Mouse (Mus musculus) splenic B cell, adult 2 months (primary cell): Measurements from ENCODE around the gene Susd2.

ENCODE experiments used
- DNase-seq: peaks from one replicate; pipeline ENCODE4 v3.0.0-alpha.2; 2011; ENCODE audit warnings: low read depth, low spot score
- H3K27me3 ChIP-seq: 2 replicates; pipeline ENCODE4 v1.6.1; 2012; ENCODE audit warnings: mild to moderate bottlenecking, low read length, moderate library complexity, mixed read lengths; ENCODE audit not compliant: control insufficient read depth, poor library complexity, insufficient read depth, severe bottlenecking
- H3K36me3 ChIP-seq: 2 replicates; pipeline ENCODE4 v1.6.1; 2012; ENCODE audit warnings: mild to moderate bottlenecking, low read length, moderate library complexity, mixed read lengths; ENCODE audit not compliant: control insufficient read depth, poor library complexity, insufficient read depth, severe bottlenecking

The Susd2 gene

GRCm38 (mm10) chr10:75643741-75644343 is at the start of gene Susd2:
Susd2 (minus strand) TSS chr10:75644008.
- peak; percentile 58 for DNase-seq
- H3K36me3 ChIP-seq: no peaks in the 10 kb centered on the region; the same call in none of the 2 replicates
- H3K27me3 ChIP-seq: no peaks in the 10 kb centered on the region

GRCm38 (mm10) chr10:75688598-75688997 is 44.8 kb upstream of the Susd2 start:
- DNase-seq: no peak
- no peaks in the 10 kb centered on the region for H3K36me3 ChIP-seq
- no peaks in the 10 kb centered on the region for H3K27me3 ChIP-seq

- no peaks in the 10 kb centered on the region for H3K27me3 ChIP-seq
- no peaks in the 10 kb centered on the region for H3K36me3 ChIP-seq
- no peak for DNase-seq
Measured at GRCm38 (mm10) chr10:75686724-75687123, 42.9 kb upstream of the Susd2 start.

GRCm38 (mm10) chr10:75684035-75685004 is 40.5 kb upstream of the Susd2 start:
- DNase-seq: no peak
- Histone ChIP-seq H3K36me3 (0 out of 2 replicates have a peak, but pooled peaks cover 2% of the 10 kb centered on the region), H3K27me3 (no peaks in the 10 kb centered on the region)

GRCm38 (mm10) chr10:75680574-75681001 is 36.8 kb upstream of the Susd2 start:
- peaks cover 6% of the 10 kb centered on the region for H3K36me3 ChIP-seq
- H3K27me3 ChIP-seq: no peaks in the 10 kb centered on the region

GRCm38 (mm10) chr10:75679204-75679603 is 35.4 kb upstream of the Susd2 start:
- no peak for DNase-seq
- Histone ChIP-seq H3K36me3 (peaks cover 6% of the 10 kb centered on the region), H3K27me3 (no peaks in the 10 kb centered on the region)

More at GRCm38 (mm10) chr10:75680574-75681001, 36.8 kb upstream of the Susd2 start:
- DNase-seq: no peak

- no peak for DNase-seq
- H3K36me3 ChIP-seq: peaks cover 6% of the 10 kb centered on the region
- no peaks in the 10 kb centered on the region for H3K27me3 ChIP-seq
Measured at GRCm38 (mm10) chr10:75677989-75678388, 34.2 kb upstream of the Susd2 start.

- peaks cover 6% of the 10 kb centered on the region for H3K36me3 ChIP-seq
- no peak for DNase-seq
- no peaks in the 10 kb centered on the region for H3K27me3 ChIP-seq
Measured at GRCm38 (mm10) chr10:75677571-75677970, 33.8 kb upstream of the Susd2 start.

GRCm38 (mm10) chr10:75676819-75677565 is 33.2 kb upstream of the Susd2 start:
- DNase-seq: no peak

GRCm38 (mm10) chr10:75676286-75676685 is 32.5 kb upstream of the Susd2 start:
- Histone ChIP-seq H3K36me3 (peaks cover 6% of the 10 kb centered on the region), H3K27me3 (no peaks in the 10 kb centered on the region)
- no peak for DNase-seq

More at GRCm38 (mm10) chr10:75676819-75677565, 33.2 kb upstream of the Susd2 start:
- H3K36me3 ChIP-seq: peaks cover 6% of the 10 kb centered on the region
- H3K27me3 ChIP-seq: no peaks in the 10 kb centered on the region

GRCm38 (mm10) chr10:75675594-75675993 is 31.8 kb upstream of the Susd2 start:
- peaks cover 4% of the 10 kb centered on the region for H3K36me3 ChIP-seq
- DNase-seq: no peak
- H3K27me3 ChIP-seq: no peaks in the 10 kb centered on the region

GRCm38 (mm10) chr10:75669936-75670335 is 26.1 kb upstream of the Susd2 start:
- Histone ChIP-seq H3K27me3 (no peaks in the 10 kb centered on the region), H3K36me3 (no peaks in the 10 kb centered on the region)
- DNase-seq: no peak

GRCm38 (mm10) chr10:75667911-75668270 is 24.1 kb upstream of the Susd2 start:
- peak; percentile 51 for DNase-seq
- no peaks in the 10 kb centered on the region for H3K27me3 ChIP-seq
- peaks cover 3% of the 10 kb centered on the region for H3K36me3 ChIP-seq

- Histone ChIP-seq H3K27me3 (no peaks in the 10 kb centered on the region), H3K36me3 (peaks cover 4% of the 10 kb centered on the region)
- peak; percentile 58 for DNase-seq
Measured at GRCm38 (mm10) chr10:75667115-75667910, 23.5 kb upstream of the Susd2 start.
